Mouse (Mus musculus) left cerebral cortex, adult 2 months (tissue): ENCODE measurements around the gene Crebzf. TPM values are rescaled to one million over a fixed set of nuclear protein-coding genes. Genes with fewer than 3 reads are reported as not detected.

Source experiments
- DNase-seq, 2 experiments: peaks; one replicate each; pipeline ENCODE4 v3.0.0; 2021 to 2022; ENCODE audit warnings: low spot score in 2 of 2, mixed read lengths in 1 of 2; ENCODE audit errors: extremely low spot score in 1 of 2
- H3K27ac ChIP-seq: fragments of 200-600 bp; 2 replicates; pipeline ENCODE4 v1.8.1; 2022
- H3K4me3 ChIP-seq: fragments of 200-600 bp; 2 replicates; pipeline ENCODE4 v1.8.1; 2022
- CTCF ChIP-seq: fragments of 200-600 bp; IDR thresholded peaks from 2 replicates; pipeline ENCODE4 v1.8.1; 2022; ENCODE audit warnings: antibody characterized with exemption, mild to moderate bottlenecking, moderate library complexity
- intact Hi-C: fragments of 180-260 bp; cut with DNase I; formaldehyde crosslinking; loops from one replicate; pipeline ENCODE4 v1.15.1; 2025
- total RNA-seq, 2 experiments: library from RNA; stranded (reverse); gene quantifications; 2 replicates each; pipeline ENCODE4 v1.2.3; 2021

Crebzf gene
- total RNA-seq, 2 experiments from 2014 or later = 98.8 to 105 TPM

DNA sequence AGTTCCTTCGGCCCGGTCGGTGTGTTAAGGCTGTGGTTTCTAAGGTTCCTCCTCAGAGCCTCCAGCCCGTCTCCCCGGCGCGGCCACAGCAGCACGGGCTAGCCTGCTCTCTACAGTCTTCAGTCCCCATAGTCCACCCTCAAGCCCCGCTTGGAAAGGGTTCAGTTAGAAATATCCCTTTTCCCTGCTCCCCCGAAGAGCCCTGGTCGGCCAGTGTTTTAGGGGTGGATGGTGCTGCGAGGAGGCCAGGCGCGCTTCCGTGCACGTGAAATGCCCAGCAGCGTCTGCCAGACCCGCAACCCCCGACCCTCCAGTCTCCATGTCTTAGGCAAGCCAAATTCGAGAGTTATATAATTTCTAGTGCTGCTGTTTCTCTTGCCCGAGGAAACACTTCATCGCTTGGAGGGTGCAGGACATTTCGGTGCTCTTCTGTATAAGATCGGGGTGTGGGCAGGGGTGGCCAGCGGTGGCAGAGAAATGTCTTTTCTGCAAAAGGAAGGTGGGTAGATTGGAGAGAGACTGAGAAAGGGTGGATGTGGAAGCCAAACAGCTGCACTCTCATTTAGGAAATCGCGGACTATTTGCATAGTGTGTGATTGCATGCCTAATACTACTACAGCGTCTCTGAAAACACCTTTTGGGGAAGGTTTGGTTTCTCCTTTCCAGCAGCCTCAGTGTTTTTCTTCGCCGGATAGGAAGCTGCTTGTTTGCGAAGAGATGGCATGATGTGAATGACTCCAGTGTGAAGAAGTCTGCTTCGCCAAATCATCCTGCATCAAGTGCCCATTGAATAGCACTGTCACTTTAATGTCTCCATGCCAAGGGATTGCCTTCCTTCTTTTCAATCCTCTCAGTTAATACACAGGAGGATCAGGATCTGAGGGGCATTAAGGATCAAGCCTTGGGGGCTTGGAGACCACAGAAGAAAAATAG is 34.0 kb downstream of the Crebzf start, which contains the start of gene Dlg2:
Gene Dlg2, plus strand, starts transcription at position 360 of the 933 bp plus-strand sequence.
- no peak for TF ChIP-seq CTCF
- DNase-seq = peak in 1 of 2 experiments; percentile 41
- intact Hi-C loops = loop anchor here (1.0 kb wide), 1 partner anchor 32 kb away; no protein-coding TSS in a partner anchor
- peak within 1 kb of the TSS; percentile 56 for H3K4me3 ChIP-seq
- peak within 1 kb of the TSS; percentile 99 for H3K27ac ChIP-seq

DNA sequence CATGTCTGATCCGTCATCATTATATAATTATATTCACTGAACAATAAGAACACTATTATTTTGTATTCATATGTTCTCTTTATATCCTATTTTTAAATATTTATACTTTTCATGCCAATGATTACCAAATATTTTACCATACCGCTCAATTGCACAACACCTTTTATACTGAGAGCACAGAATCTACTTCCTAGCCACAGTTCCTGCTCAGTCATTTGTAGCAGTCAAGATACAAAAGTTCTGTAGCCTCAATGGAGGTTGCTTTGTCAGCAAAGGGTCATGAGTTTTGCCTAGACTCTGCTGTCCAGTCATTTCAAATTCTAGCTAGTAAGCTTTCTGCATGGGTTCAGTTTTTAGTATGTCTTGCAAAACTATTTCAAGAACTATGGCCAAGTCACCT is 40.1 kb downstream of the Crebzf start:
- no peak overlapping the region for H3K27ac ChIP-seq
- no peak overlapping the region for H3K4me3 ChIP-seq
- intact Hi-C loops = no loop called here
- no peak for DNase-seq
- no peak for TF ChIP-seq CTCF

Other genes with a start within 250 kb of the Crebzf start
- not detected for gene Ccdc83, start 177.0 kb upstream of the Crebzf start, total RNA-seq
- gene Sytl2, start 140.5 kb upstream of the Crebzf start, total RNA-seq = 10 to 100 TPM; 87.1 to 90.8 TPM
- gene Ccdc89, start 16.2 kb upstream of the Crebzf start, total RNA-seq = under 1 TPM; 0.91 to 0.96 TPM
- gene Tmem126a, start 14.5 kb downstream of the Crebzf start, total RNA-seq = 10 to 100 TPM; 38.1 to 40.0 TPM
- gene Tmem126b, start 33.3 kb downstream of the Crebzf start, total RNA-seq = 10 to 100 TPM; 24.8 to 26.4 TPM
- gene Dlg2, start 33.9 kb downstream of the Crebzf start, total RNA-seq = 100 to 1,000 TPM; 295 to 301 TPM